Mouse (Mus musculus) embryonic facial prominence, embryonic 10.5 days (tissue): ENCODE data around the gene Cdon. TPM values are rescaled to one million over a fixed set of nuclear protein-coding genes. Genes with fewer than 3 reads are reported as not detected.

Experiments
- DNase-seq: peaks from one replicate; pipeline ENCODE4 v3.0.0-alpha.2; 2017; ENCODE audit warnings: low spot score
- H3K27ac ChIP-seq: fragments of 300-500 bp; sonication (generic); replicated peaks from 2 replicates; pipeline ENCODE4 v1.5.1; 2016; ENCODE audit warnings: mild to moderate bottlenecking
- H3K27me3 ChIP-seq: fragments of 300-500 bp; sonication (generic); replicated peaks from 2 replicates; pipeline ENCODE4 v1.6.1; 2016; ENCODE audit warnings: low read depth, mild to moderate bottlenecking; ENCODE audit not compliant: poor library complexity, severe bottlenecking
- H3K36me3 ChIP-seq: fragments of 300-500 bp; sonication (generic); replicated peaks from 2 replicates; pipeline ENCODE4 v1.6.1; 2016; ENCODE audit warnings: mild to moderate bottlenecking, moderate library complexity
- H3K4me1 ChIP-seq: fragments of 300-500 bp; sonication (generic); 2 replicates; pipeline ENCODE4 v1.6.1; 2016
- H3K4me3 ChIP-seq: fragments of 300-500 bp; sonication (generic); 2 replicates; pipeline ENCODE4 v1.5.1; 2016; ENCODE audit warnings: mild to moderate bottlenecking, moderate library complexity
- H3K9me3 ChIP-seq: fragments of 300-500 bp; sonication (generic); 2 replicates; pipeline ENCODE4 v1.6.1; 2016; ENCODE audit warnings: mild to moderate bottlenecking
- WGBS: fragments of 180-500 bp; shearing (Covaris S2); methylation state at CpG from one replicate; pipeline ENCODE4 v1.1.7; 2016; 5-methylcytosine and 5-hydroxymethylcytosine counted together
- polyA plus RNA-seq: library from polyadenylated mRNA; unstranded; fragments of >200 nt; fragmentation: Nextera tagmentation; extraction: Ambion mirVana; gene quantifications from 2 replicates; pipeline ENCODE4 v1.2.1, GENCODE M21; 2016

Cdon gene
- polyA plus RNA-seq, 1 experiment from 2014 or later = 9.9 TPM

GRCm38 (mm10) chr9:35535110-35535509 is 114.2 kb downstream of the Cdon start:
- Histone ChIP-seq H3K9me3 (no peaks in the 10 kb centered on the region), H3K36me3 (no peaks in the 10 kb centered on the region), H3K27ac (no peak overlapping the region), H3K27me3 (no peaks in the 10 kb centered on the region; the same call in 1 of the 2 replicates), H3K4me3 (no peak overlapping the region), H3K4me1 (peaks cover 45% of the 10 kb centered on the region)
- WGBS = 5% methylated on average over 2 of the region's 2 CpGs
- peak; percentile 76 for DNase-seq

- Histone ChIP-seq H3K9me3 (no peaks in the 10 kb centered on the region), H3K27ac (no peak overlapping the region), H3K4me1 (peaks cover 38% of the 10 kb centered on the region), H3K36me3 (no peaks in the 10 kb centered on the region), H3K4me3 (no peak overlapping the region), H3K27me3 (no peaks in the 10 kb centered on the region; the same call in 1 of the 2 replicates)
- DNase-seq = no peak
- 86% methylated on average over 4 of the region's 4 CpGs for WGBS
Observed at GRCm38 (mm10) chr9:35535876-35536275, 114.9 kb downstream of the Cdon start.

- Histone ChIP-seq H3K4me1 (peaks cover 25% of the 10 kb centered on the region), H3K27ac (no peak overlapping the region), H3K9me3 (no peaks in the 10 kb centered on the region), H3K4me3 (no peak overlapping the region), H3K36me3 (no peaks in the 10 kb centered on the region), H3K27me3 (no peaks in the 10 kb centered on the region)
- 82% methylated on average over 13 of the region's 13 CpGs for WGBS
- no peak for DNase-seq
Observed at GRCm38 (mm10) chr9:35539001-35539750, 118.2 kb downstream of the Cdon start.

- Histone ChIP-seq H3K4me1 (peaks cover 20% of the 10 kb centered on the region; the same call in 1 of the 2 replicates), H3K9me3 (no peaks in the 10 kb centered on the region), H3K36me3 (no peaks in the 10 kb centered on the region; the same call in 1 of the 2 replicates), H3K27me3 (no peaks in the 10 kb centered on the region), H3K4me3 (no peak overlapping the region), H3K27ac (peak overlapping the region; percentile 19; the same call in 1 of the 2 replicates)
- no peak for DNase-seq
- 81% methylated on average over 5 of the region's 5 CpGs for WGBS
Observed at GRCm38 (mm10) chr9:35541024-35541423, 120.1 kb downstream of the Cdon start.

GRCm38 (mm10) chr9:35541488-35541887 is 120.6 kb downstream of the Cdon start:
- Histone ChIP-seq H3K36me3 (no peaks in the 10 kb centered on the region; the same call in 1 of the 2 replicates), H3K27ac (no peak overlapping the region), H3K27me3 (no peaks in the 10 kb centered on the region), H3K4me1 (peaks cover 20% of the 10 kb centered on the region; the same call in 1 of the 2 replicates), H3K9me3 (no peaks in the 10 kb centered on the region), H3K4me3 (no peak overlapping the region)
- peak; percentile 87 for DNase-seq
- WGBS = 9% methylated on average over 6 of the region's 6 CpGs

- Histone ChIP-seq H3K27me3 (no peaks in the 10 kb centered on the region), H3K36me3 (no peaks in the 10 kb centered on the region; the same call in 1 of the 2 replicates), H3K9me3 (no peaks in the 10 kb centered on the region), H3K4me3 (no peak overlapping the region), H3K27ac (no peak overlapping the region), H3K4me1 (peaks cover 20% of the 10 kb centered on the region; the same call in 1 of the 2 replicates)
- DNase-seq = no peak
- WGBS = 76% methylated on average over 6 of the region's 6 CpGs
Observed at GRCm38 (mm10) chr9:35541941-35542340, 121.0 kb downstream of the Cdon start.

- Histone ChIP-seq H3K4me1 (peaks cover 11% of the 10 kb centered on the region; the same call in 1 of the 2 replicates), H3K36me3 (no peaks in the 10 kb centered on the region; the same call in 1 of the 2 replicates), H3K27ac (no peak overlapping the region), H3K4me3 (no peak overlapping the region), H3K9me3 (no peaks in the 10 kb centered on the region), H3K27me3 (no peaks in the 10 kb centered on the region)
- no peak for DNase-seq
- WGBS = 88% methylated on average over 14 of the region's 14 CpGs
Observed at GRCm38 (mm10) chr9:35543099-35543860, 122.4 kb downstream of the Cdon start.

- no peak for DNase-seq
- 73% methylated on average over 2 of the region's 2 CpGs for WGBS
- H3K9me3 ChIP-seq = no peaks in the 10 kb centered on the region
- H3K36me3 ChIP-seq = no peaks in the 10 kb centered on the region; the same call in 1 of the 2 replicates
- H3K4me3 ChIP-seq = no peak overlapping the region
- no peak overlapping the region for H3K27ac ChIP-seq
- no peaks in the 10 kb centered on the region for H3K27me3 ChIP-seq
- 0 out of 2 replicates have a peak, but pooled peaks cover 4% of the 10 kb centered on the region for H3K4me1 ChIP-seq
Observed at GRCm38 (mm10) chr9:35544666-35545065, 123.7 kb downstream of the Cdon start.

- no peak overlapping the region for H3K27ac ChIP-seq
- H3K4me3 ChIP-seq = no peak overlapping the region
- H3K36me3 ChIP-seq = no peaks in the 10 kb centered on the region; the same call in 1 of the 2 replicates
- 0 out of 2 replicates have a peak, but pooled peaks cover 4% of the 10 kb centered on the region for H3K4me1 ChIP-seq
- peak; percentile 7 for DNase-seq
- WGBS = 76% methylated on average over 12 of the region's 12 CpGs
- no peaks in the 10 kb centered on the region for H3K27me3 ChIP-seq
- H3K9me3 ChIP-seq = no peaks in the 10 kb centered on the region
Observed at GRCm38 (mm10) chr9:35545704-35546103, 124.8 kb downstream of the Cdon start.

GRCm38 (mm10) chr9:35546745-35547144 is 125.8 kb downstream of the Cdon start:
- no peaks in the 10 kb centered on the region for H3K9me3 ChIP-seq
- H3K36me3 ChIP-seq = no peaks in the 10 kb centered on the region; the same call in 1 of the 2 replicates
- H3K27ac ChIP-seq = no peak overlapping the region
- no peak for DNase-seq
- no peaks in the 10 kb centered on the region for H3K4me1 ChIP-seq
- no peaks in the 10 kb centered on the region for H3K27me3 ChIP-seq
- WGBS = 86% methylated on average over 9 of the region's 9 CpGs
- H3K4me3 ChIP-seq = no peak overlapping the region

- Histone ChIP-seq H3K27ac (no peak overlapping the region), H3K4me1 (no peaks in the 10 kb centered on the region), H3K9me3 (no peaks in the 10 kb centered on the region), H3K27me3 (no peaks in the 10 kb centered on the region), H3K4me3 (no peak overlapping the region), H3K36me3 (no peaks in the 10 kb centered on the region; the same call in 1 of the 2 replicates)
- WGBS = 86% methylated on average over 9 of the region's 9 CpGs
- DNase-seq = no peak
Observed at GRCm38 (mm10) chr9:35548455-35548854, 127.5 kb downstream of the Cdon start.

- peak; percentile 2 for DNase-seq
- peaks cover 14% of the 10 kb centered on the region for H3K27me3 ChIP-seq
- peaks cover 21% of the 10 kb centered on the region for H3K4me1 ChIP-seq
- peaks cover 13% of the 10 kb centered on the region for H3K36me3 ChIP-seq
- no peak overlapping the region for H3K27ac ChIP-seq
- H3K9me3 ChIP-seq = no peaks in the 10 kb centered on the region
- 79% methylated on average over 12 of the region's 12 CpGs for WGBS
- H3K4me3 ChIP-seq = no peak overlapping the region
Observed at GRCm38 (mm10) chr9:35556494-35557102, 135.7 kb downstream of the Cdon start.
